Mouse (Mus musculus): ENCODE data around the gene Elk4. TPM values are rescaled to one million over a fixed set of nuclear protein-coding genes. Genes with fewer than 3 reads are reported as not detected.

Elk4 gene
- total and polyA plus RNA-seq, 2 experiments, result 17.2 to 39.4 TPM

DNA sequence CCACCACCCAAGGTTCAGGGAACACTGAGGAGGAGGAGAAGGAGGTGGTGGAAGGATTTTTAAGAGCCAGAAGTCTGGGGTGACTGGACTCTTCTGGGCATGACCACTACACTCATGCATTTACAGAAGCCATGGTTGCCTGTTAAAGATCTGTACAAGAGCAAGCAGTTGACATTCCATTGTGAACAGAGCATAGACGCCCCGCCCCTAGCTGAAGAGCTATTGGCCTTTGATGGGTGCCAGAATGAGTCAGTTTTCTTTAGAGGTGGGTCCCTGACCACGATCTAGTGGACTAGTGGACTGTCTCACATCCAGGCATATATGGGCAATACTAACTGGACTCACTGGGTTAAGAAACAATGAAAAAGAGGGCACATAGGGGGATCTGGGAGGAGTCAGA lies 1.4 kb upstream of the Elk4 start:
- 66% methylated on average over 3 of the region's 3 CpGs for WGBS
- Histone ChIP-seq H3K9ac (ENCODE audit: low read depth, low read length) (no peak overlapping the region), H3K4me1 (ENCODE audit: control insufficient read depth, insufficient read depth, low read length) (peaks cover 21% of the 10 kb centered on the region), H3K27ac (replicated peaks; ENCODE audit: insufficient read depth, low read depth, low read length) (no peak overlapping the region), H3K27me3 (ENCODE audit: control insufficient read depth, insufficient read depth, low read length) (no peaks in the 10 kb centered on the region), H3K36me3 (ENCODE audit: control insufficient read depth, insufficient read depth, low read length) (no peaks in the 10 kb centered on the region), H3K4me3 (ENCODE audit: insufficient read depth, low read depth, low read length) (no peak overlapping the region), H3K79me2 (ENCODE audit: control insufficient read depth, insufficient read depth, low read length) (peaks cover 13% of the 10 kb centered on the region; the same call in 1 of the 2 replicates)
- TF ChIP-seq CTCF (IDR thresholded peaks at IDR 0.05; ENCODE audit: low read depth, low read length) (no peak), POLR2A (IDR thresholded peaks at IDR 0.05; ENCODE audit: extremely low read depth, insufficient read depth, low read length) (no peak)
- no peak for DNase-seq (ENCODE audit: extremely low read depth, low read depth, low spot score)

GRCm38 (mm10) chr1:132006721-132007120 lies 686 bp upstream of the Elk4 start:
- peaks cover 16% of the 10 kb centered on the region; the same call in 1 of the 2 replicates for H3K79me2 ChIP-seq (ENCODE audit: control insufficient read depth, insufficient read depth, low read length)
- WGBS, result 10% methylated on average over 5 of the region's 5 CpGs
- TF ChIP-seq CTCF (IDR thresholded peaks at IDR 0.05; ENCODE audit: low read depth, low read length) (no peak), POLR2A (IDR thresholded peaks at IDR 0.05; ENCODE audit: extremely low read depth, insufficient read depth, low read length) (no peak)
- H3K4me3 ChIP-seq (ENCODE audit: insufficient read depth, low read depth, low read length), result no peak overlapping the region
- H3K27me3 ChIP-seq (ENCODE audit: control insufficient read depth, insufficient read depth, low read length), result no peaks in the 10 kb centered on the region
- H3K4me1 ChIP-seq (ENCODE audit: control insufficient read depth, insufficient read depth, low read length), result peaks cover 25% of the 10 kb centered on the region
- H3K27ac ChIP-seq (replicated peaks; ENCODE audit: insufficient read depth, low read depth, low read length), result peak overlapping the region; percentile 93
- no peaks in the 10 kb centered on the region for H3K36me3 ChIP-seq (ENCODE audit: control insufficient read depth, insufficient read depth, low read length)
- H3K9ac ChIP-seq (ENCODE audit: low read depth, low read length), result peak overlapping the region; percentile 45; the same call in 1 of the 2 replicates
- peak; percentile 78 for DNase-seq (ENCODE audit: extremely low read depth, low read depth, low spot score)

GRCm38 (mm10) chr1:132007828-132008827 lies 721 bp downstream of the Elk4 start:
- no peaks in the 10 kb centered on the region for H3K27me3 ChIP-seq (ENCODE audit: control insufficient read depth, insufficient read depth, low read length)
- H3K36me3 ChIP-seq (ENCODE audit: control insufficient read depth, insufficient read depth, low read length), result no peaks in the 10 kb centered on the region
- TF ChIP-seq POLR2A (IDR thresholded peaks at IDR 0.05; ENCODE audit: extremely low read depth, insufficient read depth, low read length), result no peak; the same call in none of the 2 replicates
- no peak for TF ChIP-seq CTCF (IDR thresholded peaks at IDR 0.05; ENCODE audit: low read depth, low read length)
- H3K4me1 ChIP-seq (ENCODE audit: control insufficient read depth, insufficient read depth, low read length), result peaks cover 29% of the 10 kb centered on the region
- H3K27ac ChIP-seq (replicated peaks; ENCODE audit: insufficient read depth, low read depth, low read length), result peak overlapping the region; percentile 93
- peaks cover 24% of the 10 kb centered on the region for H3K79me2 ChIP-seq (ENCODE audit: control insufficient read depth, insufficient read depth, low read length)
- WGBS, result 1% methylated on average over 72 of the region's 72 CpGs
- H3K9ac ChIP-seq (ENCODE audit: low read depth, low read length), result peak overlapping the region; percentile 97
- H3K4me3 ChIP-seq (ENCODE audit: insufficient read depth, low read depth, low read length), result peak overlapping the region; percentile 65
- peak; percentile 75 for DNase-seq (ENCODE audit: extremely low read depth, low read depth, low spot score)

GRCm38 (mm10) chr1:132008881-132009644 lies 1.7 kb downstream of the Elk4 start:
- Histone ChIP-seq H3K9ac (ENCODE audit: low read depth, low read length) (peak overlapping the region; percentile 68), H3K79me2 (ENCODE audit: control insufficient read depth, insufficient read depth, low read length) (peaks cover 24% of the 10 kb centered on the region), H3K36me3 (ENCODE audit: control insufficient read depth, insufficient read depth, low read length) (no peaks in the 10 kb centered on the region), H3K4me3 (ENCODE audit: insufficient read depth, low read depth, low read length) (peak overlapping the region; percentile 65), H3K27me3 (ENCODE audit: control insufficient read depth, insufficient read depth, low read length) (no peaks in the 10 kb centered on the region), H3K4me1 (ENCODE audit: control insufficient read depth, insufficient read depth, low read length) (peaks cover 29% of the 10 kb centered on the region), H3K27ac (replicated peaks; ENCODE audit: insufficient read depth, low read depth, low read length) (peak overlapping the region; percentile 71)
- 15% methylated on average over 8 of the region's 8 CpGs for WGBS
- DNase-seq (ENCODE audit: extremely low read depth, low read depth, low spot score), result no peak
- TF ChIP-seq POLR2A (IDR thresholded peaks at IDR 0.05; ENCODE audit: extremely low read depth, insufficient read depth, low read length) (no peak), CTCF (IDR thresholded peaks at IDR 0.05; ENCODE audit: low read depth, low read length) (no peak)

DNA sequence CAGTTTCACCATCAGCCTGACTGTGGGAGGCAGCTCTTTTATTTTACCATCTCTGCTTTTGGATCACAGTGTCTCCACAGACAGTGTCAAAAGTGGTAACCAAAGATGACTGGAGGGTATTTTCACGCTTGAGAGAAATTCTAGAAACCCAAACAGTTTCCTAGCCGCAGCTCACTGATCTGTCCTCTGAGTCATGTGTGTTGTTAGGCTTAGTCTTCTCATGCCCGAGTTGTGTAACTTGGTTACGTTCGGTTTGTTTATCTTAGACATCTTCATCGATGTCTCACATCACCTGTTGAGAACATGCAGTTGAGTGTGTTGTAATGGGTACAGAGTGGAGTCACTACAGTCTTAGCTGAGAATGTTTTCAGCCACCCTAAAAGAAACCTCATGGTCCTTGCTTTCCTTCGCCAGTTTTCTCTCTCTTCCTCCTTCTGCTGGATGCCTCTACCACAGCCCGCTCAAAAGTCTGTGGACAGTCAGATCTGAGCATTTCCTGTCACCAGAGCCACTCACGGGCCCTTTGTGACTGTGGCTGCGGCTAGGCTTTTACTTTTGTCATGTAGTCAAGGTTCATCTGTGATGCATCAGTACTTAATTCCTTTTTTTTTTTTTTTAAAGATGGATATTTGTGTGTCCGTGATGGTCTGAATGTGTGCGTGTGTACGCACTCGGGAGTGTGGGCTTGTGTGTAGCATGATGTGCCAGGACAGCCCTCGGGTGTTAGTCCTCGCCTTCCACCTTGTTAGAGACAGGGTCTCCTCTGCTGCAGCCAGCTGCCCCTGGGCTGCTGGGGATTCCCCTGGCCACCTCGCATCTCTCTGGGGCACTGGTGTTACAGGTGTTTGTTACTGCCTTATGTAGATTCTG lies 3.5 kb downstream of the Elk4 start:
- Histone ChIP-seq H3K79me2 (ENCODE audit: control insufficient read depth, insufficient read depth, low read length) (peaks cover 31% of the 10 kb centered on the region), H3K4me3 (ENCODE audit: insufficient read depth, low read depth, low read length) (no peak overlapping the region), H3K27ac (replicated peaks; ENCODE audit: insufficient read depth, low read depth, low read length) (peak overlapping the region; percentile 82), H3K9ac (ENCODE audit: low read depth, low read length) (peak overlapping the region; percentile 23; the same call in 1 of the 2 replicates), H3K4me1 (ENCODE audit: control insufficient read depth, insufficient read depth, low read length) (peaks cover 29% of the 10 kb centered on the region), H3K36me3 (ENCODE audit: control insufficient read depth, insufficient read depth, low read length) (peaks cover 7% of the 10 kb centered on the region; the same call in 1 of the 2 replicates), H3K27me3 (ENCODE audit: control insufficient read depth, insufficient read depth, low read length) (no peaks in the 10 kb centered on the region)
- DNase-seq (ENCODE audit: extremely low read depth, low read depth, low spot score), result peak; percentile 77
- no peak for TF ChIP-seq POLR2A (IDR thresholded peaks at IDR 0.05; ENCODE audit: extremely low read depth, insufficient read depth, low read length)
- TF ChIP-seq CTCF (IDR thresholded peaks at IDR 0.05; ENCODE audit: low read depth, low read length), result no peak
- 49% methylated on average over 17 of the region's 17 CpGs for WGBS
